Mouse (Mus musculus) forebrain, embryonic 15.5 days (tissue): Measurements from ENCODE around the gene Fam81a. TPM values are rescaled to one million over a fixed set of nuclear protein-coding genes. Genes with fewer than 3 reads are reported as not detected.

Experiments used
- ATAC-seq: fragments of 200-750 bp; cut with Nextera tagmentation; replicated peaks from 2 replicates; pipeline ENCODE4 v1.8.0; 2017; ENCODE audit warnings: mild to moderate bottlenecking, moderate TSS enrichment, moderate library complexity
- H3K27ac ChIP-seq: fragments of 300-500 bp; sonication (generic); replicated peaks from 2 replicates; pipeline ENCODE4 v1.5.1; 2015; ENCODE audit warnings: mild to moderate bottlenecking, inconsistent platforms
- H3K27me3 ChIP-seq: fragments of 300-500 bp; sonication (generic); 2 replicates; pipeline ENCODE4 v1.6.1; 2015; ENCODE audit warnings: inconsistent platforms
- H3K36me3 ChIP-seq: fragments of 300-500 bp; sonication (generic); 2 replicates; pipeline ENCODE4 v1.6.1; 2015; ENCODE audit warnings: mild to moderate bottlenecking, inconsistent platforms
- H3K4me1 ChIP-seq: fragments of 300-500 bp; sonication (generic); 2 replicates; pipeline ENCODE4 v1.6.1; 2015; ENCODE audit warnings: inconsistent platforms
- H3K4me2 ChIP-seq: fragments of 300-500 bp; sonication (generic); replicated peaks from 2 replicates; pipeline ENCODE4 v1.6.1; 2015; ENCODE audit warnings: mild to moderate bottlenecking, inconsistent platforms
- H3K4me3 ChIP-seq: fragments of 300-500 bp; sonication (generic); 2 replicates; pipeline ENCODE4 v1.5.1; 2015; ENCODE audit warnings: mild to moderate bottlenecking, inconsistent platforms
- H3K9ac ChIP-seq: fragments of 300-500 bp; sonication (generic); replicated peaks from 2 replicates; pipeline ENCODE4 v1.6.1; 2015; ENCODE audit warnings: mild to moderate bottlenecking, inconsistent platforms
- H3K9me3 ChIP-seq: fragments of 300-500 bp; sonication (generic); 2 replicates; pipeline ENCODE4 v1.6.1; 2016; ENCODE audit warnings: inconsistent platforms
- WGBS: fragments of 180-500 bp; shearing (Covaris S2); methylation state at CpG from one replicate; pipeline ENCODE4 v1.1.7; 2015; ENCODE audit warnings: mixed read lengths; 5-methylcytosine and 5-hydroxymethylcytosine counted together
- polyA plus RNA-seq: library from polyadenylated mRNA; unstranded; fragments of >200 nt; fragmentation: Nextera tagmentation; extraction: Ambion mirVana; gene quantifications from 2 replicates; pipeline ENCODE4 v1.2.1, GENCODE M21; 2015

The Fam81a gene
- polyA plus RNA-seq, 1 experiment from 2014 or later = 10.5 TPM

GRCm38 (mm10) chr9:70140871-70141796 lies 1.2 kb downstream of the Fam81a start:
- WGBS = under 1% methylated on average over 86 of the region's 87 CpGs
- H3K9ac ChIP-seq = peak overlapping the region; percentile 53
- no peaks in the 10 kb centered on the region for H3K9me3 ChIP-seq
- H3K4me2 ChIP-seq = peak overlapping the region; percentile 85
- peak overlapping the region; percentile 46 for H3K27ac ChIP-seq
- H3K27me3 ChIP-seq = no peaks in the 10 kb centered on the region
- H3K36me3 ChIP-seq = no peaks in the 10 kb centered on the region
- peaks cover 9% of the 10 kb centered on the region for H3K4me1 ChIP-seq
- ATAC-seq = peak; percentile 93
- peak overlapping the region; percentile 62 for H3K4me3 ChIP-seq

GRCm38 (mm10) chr9:70140340-70140739 lies 2.0 kb downstream of the Fam81a start:
- H3K4me1 ChIP-seq = peaks cover 9% of the 10 kb centered on the region
- peak overlapping the region; percentile 62 for H3K4me3 ChIP-seq
- H3K27me3 ChIP-seq = no peaks in the 10 kb centered on the region
- H3K9ac ChIP-seq = no peak overlapping the region
- H3K4me2 ChIP-seq = peak overlapping the region; percentile 85
- H3K9me3 ChIP-seq = no peaks in the 10 kb centered on the region
- no peaks in the 10 kb centered on the region for H3K36me3 ChIP-seq
- WGBS = 56% methylated on average over 4 of the region's 4 CpGs
- H3K27ac ChIP-seq = peak overlapping the region; percentile 46; the same call in 1 of the 2 replicates
- no peak for ATAC-seq

- Histone ChIP-seq H3K9ac (no peak overlapping the region), H3K27ac (no peak overlapping the region), H3K4me1 (peaks cover 9% of the 10 kb centered on the region), H3K4me3 (no peak overlapping the region), H3K9me3 (no peaks in the 10 kb centered on the region), H3K4me2 (no peak overlapping the region), H3K36me3 (no peaks in the 10 kb centered on the region), H3K27me3 (no peaks in the 10 kb centered on the region)
- ATAC-seq = no peak
- 59% methylated on average over 7 of the region's 7 CpGs for WGBS
Measured at GRCm38 (mm10) chr9:70139331-70139885, 3.0 kb downstream of the Fam81a start.

- Histone ChIP-seq H3K4me2 (no peak overlapping the region), H3K27me3 (no peaks in the 10 kb centered on the region), H3K9ac (no peak overlapping the region), H3K9me3 (no peaks in the 10 kb centered on the region), H3K4me1 (peaks cover 9% of the 10 kb centered on the region), H3K36me3 (no peaks in the 10 kb centered on the region), H3K4me3 (no peak overlapping the region), H3K27ac (no peak overlapping the region)
- no peak for ATAC-seq
- 50% methylated on average over 7 of the region's 7 CpGs for WGBS
Measured at GRCm38 (mm10) chr9:70138511-70138910, 3.8 kb downstream of the Fam81a start.

- ATAC-seq = no peak
- H3K4me3 ChIP-seq = no peak overlapping the region
- H3K27me3 ChIP-seq = no peaks in the 10 kb centered on the region
- WGBS = 66% methylated on average over 5 of the region's 5 CpGs
- no peak overlapping the region for H3K9ac ChIP-seq
- no peaks in the 10 kb centered on the region for H3K36me3 ChIP-seq
- peaks cover 9% of the 10 kb centered on the region for H3K4me1 ChIP-seq
- no peaks in the 10 kb centered on the region for H3K9me3 ChIP-seq
- no peak overlapping the region for H3K27ac ChIP-seq
- no peak overlapping the region for H3K4me2 ChIP-seq
Measured at GRCm38 (mm10) chr9:70137991-70138390, 4.4 kb downstream of the Fam81a start.

- Histone ChIP-seq H3K36me3 (no peaks in the 10 kb centered on the region), H3K4me1 (no peaks in the 10 kb centered on the region), H3K27me3 (no peaks in the 10 kb centered on the region), H3K9ac (no peak overlapping the region), H3K4me2 (no peak overlapping the region), H3K9me3 (no peaks in the 10 kb centered on the region), H3K27ac (no peak overlapping the region), H3K4me3 (no peak overlapping the region)
- 96% methylated on average over 1 of the region's 1 CpGs for WGBS
- ATAC-seq = no peak
Measured at GRCm38 (mm10) chr9:70135186-70135585, 7.2 kb downstream of the Fam81a start.

GRCm38 (mm10) chr9:70134716-70135115 lies 7.6 kb downstream of the Fam81a start:
- Histone ChIP-seq H3K9ac (no peak overlapping the region), H3K27ac (no peak overlapping the region), H3K4me1 (no peaks in the 10 kb centered on the region), H3K27me3 (no peaks in the 10 kb centered on the region), H3K4me3 (no peak overlapping the region), H3K36me3 (no peaks in the 10 kb centered on the region), H3K9me3 (no peaks in the 10 kb centered on the region), H3K4me2 (no peak overlapping the region)
- ATAC-seq = no peak
- 73% methylated on average over 5 of the region's 5 CpGs for whole genome bisulfite sequencing

GRCm38 (mm10) chr9:70134215-70134614 lies 8.1 kb downstream of the Fam81a start:
- no peaks in the 10 kb centered on the region for H3K27me3 ChIP-seq
- no peaks in the 10 kb centered on the region for H3K9me3 ChIP-seq
- no peaks in the 10 kb centered on the region for H3K4me1 ChIP-seq
- no peak overlapping the region for H3K4me2 ChIP-seq
- H3K4me3 ChIP-seq = no peak overlapping the region
- H3K9ac ChIP-seq = no peak overlapping the region
- WGBS = 94% methylated on average over 9 of the region's 9 CpGs
- no peak overlapping the region for H3K27ac ChIP-seq
- H3K36me3 ChIP-seq = no peaks in the 10 kb centered on the region
- ATAC-seq = no peak

GRCm38 (mm10) chr9:70130786-70131185 lies 11.6 kb downstream of the Fam81a start:
- ATAC-seq = no peak
- Histone ChIP-seq H3K36me3 (no peaks in the 10 kb centered on the region), H3K27ac (no peak overlapping the region), H3K9me3 (no peaks in the 10 kb centered on the region), H3K4me3 (no peak overlapping the region), H3K4me2 (no peak overlapping the region), H3K27me3 (no peaks in the 10 kb centered on the region), H3K4me1 (no peaks in the 10 kb centered on the region), H3K9ac (no peak overlapping the region)
- WGBS = 90% methylated on average over 5 of the region's 5 CpGs

GRCm38 (mm10) chr9:70111869-70112286 lies 30.5 kb downstream of the Fam81a start:
- ATAC-seq = peak; percentile 84
- Histone ChIP-seq H3K27me3 (no peaks in the 10 kb centered on the region), H3K4me2 (peak overlapping the region; percentile 53), H3K27ac (peak overlapping the region; percentile 40; the same call in 1 of the 2 replicates), H3K9ac (peak overlapping the region; percentile 13; the same call in 1 of the 2 replicates), H3K36me3 (no peaks in the 10 kb centered on the region), H3K4me3 (peak overlapping the region; percentile 26), H3K9me3 (no peaks in the 10 kb centered on the region), H3K4me1 (peaks cover 18% of the 10 kb centered on the region)
- WGBS = 0% methylated on average over 10 of the region's 10 CpGs

- H3K4me1 ChIP-seq = peaks cover 18% of the 10 kb centered on the region
- no peaks in the 10 kb centered on the region for H3K36me3 ChIP-seq
- H3K9me3 ChIP-seq = no peaks in the 10 kb centered on the region
- no peak overlapping the region for H3K27ac ChIP-seq
- no peak for ATAC-seq
- WGBS = 42% methylated on average over 7 of the region's 7 CpGs
- no peak overlapping the region for H3K9ac ChIP-seq
- H3K4me2 ChIP-seq = 0 out of 2 replicates have a peak overlapping the region, but pooled peaks have one; percentile 53
- H3K27me3 ChIP-seq = no peaks in the 10 kb centered on the region
- no peak overlapping the region for H3K4me3 ChIP-seq
Measured at GRCm38 (mm10) chr9:70110871-70111270, 31.5 kb downstream of the Fam81a start.

- Histone ChIP-seq H3K36me3 (no peaks in the 10 kb centered on the region), H3K4me1 (peaks cover 18% of the 10 kb centered on the region), H3K4me3 (no peak overlapping the region), H3K9me3 (no peaks in the 10 kb centered on the region), H3K27me3 (no peaks in the 10 kb centered on the region), H3K9ac (no peak overlapping the region), H3K27ac (no peak overlapping the region), H3K4me2 (no peak overlapping the region)
- 4% methylated on average over 3 of the region's 3 CpGs for WGBS
- ATAC-seq = 0 out of 2 replicates have a peak, but pooled peaks have one; percentile 27
Measured at GRCm38 (mm10) chr9:70109279-70109678, 33.1 kb downstream of the Fam81a start.
